Mouse (Mus musculus): Measurements from ENCODE around the gene Vapb. TPM values are rescaled to one million over a fixed set of nuclear protein-coding genes. Genes with fewer than 3 reads are reported as not detected.

Vapb gene
- total and polyA plus RNA-seq, 3 experiments = 29.1 to 483 (median 46.5) TPM

GRCm38 (mm10) chr2:173803827-173804226 lies 66.5 kb downstream of the Vapb start:
- Histone ChIP-seq H3K9me3 (replicated peaks; ENCODE audit: insufficient read depth, low read length) (no peaks in the 10 kb centered on the region; the same call in 1 of the 2 replicates), H3K79me2 (ENCODE audit: control insufficient read depth, insufficient read depth, low read length, poor library complexity) (no peaks in the 10 kb centered on the region), H3K9ac (ENCODE audit: control insufficient read depth, low read depth, low read length, poor library complexity, severe bottlenecking) (no peak overlapping the region), H3K4me3 (ENCODE audit: control insufficient read depth in 1 of 2, insufficient read depth in 1 of 2, low read depth in 2 of 2, low read length in 2 of 2) (no peak overlapping the region), H3K27me3 (ENCODE audit: control insufficient read depth in 1 of 2, insufficient read depth in 2 of 2, low read length in 2 of 2) (no peaks in the 10 kb centered on the region), H3K27ac (ENCODE audit: control insufficient read depth, low read depth, low read length) (no peak overlapping the region), H3K36me3 (ENCODE audit: control insufficient read depth in 1 of 2, insufficient read depth in 2 of 2, low read length in 2 of 2) (no peaks in the 10 kb centered on the region), H3K4me1 (ENCODE audit: control insufficient read depth in 1 of 2, insufficient read depth in 2 of 2, low read length in 2 of 2) (no peaks in the 10 kb centered on the region)
- DNase-seq (ENCODE audit: low read depth, low spot score) = no peak
- TF ChIP-seq USF2 (IDR thresholded peaks at IDR 0.05; ENCODE audit: borderline replicate concordance in 1 of 2, insufficient read depth in 1 of 2, low read depth in 1 of 2, low read length in 2 of 2) = no peak
- no peak for TF ChIP-seq KAT2A (conservative IDR thresholded peaks at IDR 0.05; ENCODE audit: low read depth, low read length)
- no peak for TF ChIP-seq POLR2AphosphoS5 (IDR thresholded peaks at IDR 0.05; ENCODE audit: borderline replicate concordance, low read depth, low read length)
- no peak for TF ChIP-seq GATA1 (IDR thresholded peaks at IDR 0.05; ENCODE audit: low read depth, low read length)
- TF ChIP-seq ZMIZ1 (IDR thresholded peaks at IDR 0.05; ENCODE audit: low read depth, low read length) = no peak
- no peak for TF ChIP-seq POLR2AphosphoS2 (IDR thresholded peaks at IDR 0.05; ENCODE audit: low read length)
- TF ChIP-seq MAFK (IDR thresholded peaks at IDR 0.05; ENCODE audit: borderline replicate concordance, low read depth, low read length) = no peak
- no peak for TF ChIP-seq POLR2A (IDR thresholded peaks at IDR 0.05; ENCODE audit: control insufficient read depth in 1 of 2, insufficient read depth in 1 of 2, low read depth in 1 of 2, low read length in 2 of 2, poor library complexity in 1 of 2)
- no peak for TF ChIP-seq NELFE (IDR thresholded peaks at IDR 0.05; ENCODE audit: low read depth, low read length)
- no peak for TF ChIP-seq MYB (IDR thresholded peaks at IDR 0.05; ENCODE audit: low read depth, low read length)
- no peak for TF ChIP-seq RCOR1 (IDR thresholded peaks at IDR 0.05; ENCODE audit: low read depth, low read length)
- TF ChIP-seq SIN3A (IDR thresholded peaks at IDR 0.05; ENCODE audit: low read length) = no peak
- TF ChIP-seq NRF1 (IDR thresholded peaks at IDR 0.05; ENCODE audit: insufficient read depth, low read depth, low read length, poor library complexity, severe bottlenecking) = no peak
- no peak for TF ChIP-seq CHD2 (IDR thresholded peaks at IDR 0.05; ENCODE audit: low read length)
- TF ChIP-seq BHLHE40 (IDR thresholded peaks at IDR 0.05; ENCODE audit: borderline replicate concordance, low read depth, low read length) = no peak
- TF ChIP-seq TAL1 (IDR thresholded peaks at IDR 0.05; ENCODE audit: low read length) = no peak
- no peak for TF ChIP-seq MYC (IDR thresholded peaks at IDR 0.05; ENCODE audit: low read depth, low read length)
- no peak for TF ChIP-seq EP300 (IDR thresholded peaks at IDR 0.05; ENCODE audit: low read depth in 1 of 2, low read length in 2 of 2)

GRCm38 (mm10) chr2:173806621-173807020 lies 69.3 kb downstream of the Vapb start:
- no peak overlapping the region for H3K27ac ChIP-seq (ENCODE audit: control insufficient read depth, low read depth, low read length)
- H3K4me3 ChIP-seq (ENCODE audit: control insufficient read depth in 1 of 2, insufficient read depth in 1 of 2, low read depth in 2 of 2, low read length in 2 of 2) = no peak overlapping the region
- H3K9me3 ChIP-seq (replicated peaks; ENCODE audit: insufficient read depth, low read length) = no peaks in the 10 kb centered on the region; the same call in 1 of the 2 replicates
- no peaks in the 10 kb centered on the region for H3K36me3 ChIP-seq (ENCODE audit: control insufficient read depth in 1 of 2, insufficient read depth in 2 of 2, low read length in 2 of 2)
- H3K79me2 ChIP-seq (ENCODE audit: control insufficient read depth, insufficient read depth, low read length, poor library complexity) = no peaks in the 10 kb centered on the region
- no peak for TF ChIP-seq RAD21 (IDR thresholded peaks at IDR 0.05; ENCODE audit: low read depth, low read length)
- TF ChIP-seq MAFK (IDR thresholded peaks at IDR 0.05; ENCODE audit: borderline replicate concordance, low read depth, low read length) = no peak
- TF ChIP-seq NELFE (IDR thresholded peaks at IDR 0.05; ENCODE audit: low read depth, low read length) = no peak
- TF ChIP-seq ELF1 (IDR thresholded peaks at IDR 0.05; ENCODE audit: low read depth, low read length) = no peak
- no peak for TF ChIP-seq TBP (IDR thresholded peaks at IDR 0.05; ENCODE audit: low read depth, low read length)
- TF ChIP-seq MAZ (IDR thresholded peaks at IDR 0.05; ENCODE audit: low read depth, low read length) = no peak
- H3K9ac ChIP-seq (ENCODE audit: control insufficient read depth, low read depth, low read length, poor library complexity, severe bottlenecking) = no peak overlapping the region
- H3K4me1 ChIP-seq (ENCODE audit: control insufficient read depth in 1 of 2, insufficient read depth in 2 of 2, low read length in 2 of 2) = no peaks in the 10 kb centered on the region
- no peaks in the 10 kb centered on the region for H3K27me3 ChIP-seq (ENCODE audit: control insufficient read depth in 1 of 2, insufficient read depth in 2 of 2, low read length in 2 of 2)
- no peak for DNase-seq (ENCODE audit: low read depth, low spot score)

Data from MEL (cell line).